Mouse (Mus musculus): ENCODE results near the gene Dab1. TPM values are rescaled to one million over a fixed set of nuclear protein-coding genes. Genes with fewer than 3 reads are reported as not detected.

The Dab1 gene
- polyA plus RNA-seq, 1 experiment from 2014 or later = 114 TPM

DNA sequence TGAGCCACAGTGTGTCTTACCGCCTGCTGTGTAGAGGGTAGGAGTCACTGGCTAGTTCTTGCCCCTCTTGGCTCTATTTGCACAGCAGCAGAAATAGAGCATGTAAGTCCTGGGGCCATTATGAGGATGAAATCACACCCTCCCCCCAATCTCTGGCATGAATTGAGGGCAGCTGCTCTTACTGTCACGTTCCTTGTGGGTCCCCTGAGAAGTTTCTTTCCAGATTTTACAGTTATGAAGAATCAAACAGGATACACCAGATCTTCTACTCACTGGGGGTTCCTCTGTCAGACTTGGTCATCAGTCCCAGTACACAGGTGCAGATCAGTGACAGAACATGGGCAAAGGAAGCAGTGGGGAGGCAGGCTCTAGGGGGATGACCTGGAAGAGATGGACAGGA is 825.8 kb downstream of the Dab1 start:
- no peaks in the 10 kb centered on the region for H3K27me3 ChIP-seq
- H3K9ac ChIP-seq (replicated peaks) = no peak overlapping the region
- WGBS = 54% methylated on average over 2 of the region's 2 CpGs
- H3K36me3 ChIP-seq = no peaks in the 10 kb centered on the region
- no peak overlapping the region for H3K27ac ChIP-seq
- H3K4me2 ChIP-seq (replicated peaks) = no peak overlapping the region
- H3K4me1 ChIP-seq (replicated peaks) = peaks cover 52% of the 10 kb centered on the region
- ATAC-seq = no peak
- H3K4me3 ChIP-seq (replicated peaks) = no peak overlapping the region
- H3K9me3 ChIP-seq = no peaks in the 10 kb centered on the region

DNA sequence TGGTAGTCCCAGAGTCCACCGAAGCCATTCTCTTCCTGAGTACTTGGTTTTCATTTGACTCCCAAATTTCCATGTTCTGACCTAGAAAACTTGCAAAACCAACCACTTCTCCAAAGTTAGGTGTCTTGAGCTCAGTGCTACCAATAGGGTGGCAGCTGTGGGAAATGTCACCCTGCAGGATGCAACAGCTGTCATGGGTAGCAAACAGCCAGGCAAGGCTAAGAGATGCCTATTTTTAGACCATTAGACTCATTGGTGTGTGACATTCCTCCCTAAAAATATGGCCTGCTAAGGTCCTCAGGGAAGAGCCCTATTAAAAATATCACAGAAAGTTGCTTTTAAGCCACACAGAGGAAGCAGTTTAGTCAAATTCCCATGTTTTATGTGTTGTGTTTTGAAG is 829.0 kb downstream of the Dab1 start:
- no peak for ATAC-seq
- no peak overlapping the region for H3K9ac ChIP-seq (replicated peaks)
- 100% methylated on average over 1 of the region's 1 CpGs for WGBS
- H3K27me3 ChIP-seq = no peaks in the 10 kb centered on the region
- H3K27ac ChIP-seq = no peak overlapping the region
- H3K36me3 ChIP-seq = no peaks in the 10 kb centered on the region
- peaks cover 53% of the 10 kb centered on the region for H3K4me1 ChIP-seq (replicated peaks)
- no peak overlapping the region for H3K4me2 ChIP-seq (replicated peaks)
- no peak overlapping the region for H3K4me3 ChIP-seq (replicated peaks)
- H3K9me3 ChIP-seq = no peaks in the 10 kb centered on the region

DNA sequence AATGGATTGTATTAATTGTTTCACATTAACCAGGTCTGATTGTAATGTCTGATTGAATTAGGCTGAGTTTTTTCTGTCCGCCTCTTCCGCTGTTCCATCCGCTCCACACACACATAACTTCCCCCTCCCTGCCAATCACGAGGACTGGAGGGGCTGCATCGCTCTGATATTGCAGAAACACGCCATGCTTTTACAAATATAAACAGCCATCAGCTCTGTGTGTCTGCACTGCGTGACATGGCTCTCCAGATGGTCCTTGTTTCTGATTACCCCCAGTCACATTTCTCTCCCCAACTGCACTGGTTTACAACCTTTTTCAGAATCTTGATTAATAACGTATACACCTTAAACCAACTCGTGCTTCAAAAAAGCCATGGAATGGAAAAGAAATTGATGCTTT is 831.5 kb downstream of the Dab1 start:
- no peak for ATAC-seq
- no peak overlapping the region for H3K4me3 ChIP-seq (replicated peaks)
- H3K4me2 ChIP-seq (replicated peaks) = no peak overlapping the region
- 68% methylated on average over 9 of the region's 9 CpGs for WGBS
- peaks cover 38% of the 10 kb centered on the region for H3K4me1 ChIP-seq (replicated peaks)
- H3K9ac ChIP-seq (replicated peaks) = no peak overlapping the region
- H3K36me3 ChIP-seq = no peaks in the 10 kb centered on the region
- no peak overlapping the region for H3K27ac ChIP-seq
- no peaks in the 10 kb centered on the region for H3K9me3 ChIP-seq
- H3K27me3 ChIP-seq = no peaks in the 10 kb centered on the region

DNA sequence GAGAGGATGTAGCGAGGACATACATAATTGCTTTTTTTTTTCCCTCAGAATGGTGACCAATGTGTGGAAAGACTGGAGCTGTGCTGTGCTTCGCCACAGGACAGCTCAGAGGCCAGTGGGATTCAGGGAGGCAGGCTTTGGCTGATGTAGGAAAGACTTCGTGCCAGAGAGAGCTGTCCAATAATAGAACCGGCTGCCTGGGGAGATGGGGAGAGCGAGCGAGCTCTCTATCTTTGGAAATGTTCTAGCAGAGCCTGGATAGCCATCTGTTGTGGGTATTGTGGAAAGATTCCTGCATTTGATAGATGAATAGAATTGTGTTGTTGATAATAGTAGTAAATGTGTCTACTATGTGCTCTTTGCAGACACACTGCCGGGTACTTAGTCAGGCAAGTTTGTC is 833.4 kb downstream of the Dab1 start:
- H3K4me2 ChIP-seq (replicated peaks) = no peak overlapping the region
- ATAC-seq = no peak
- H3K27ac ChIP-seq = no peak overlapping the region
- H3K4me3 ChIP-seq (replicated peaks) = no peak overlapping the region
- no peaks in the 10 kb centered on the region for H3K9me3 ChIP-seq
- WGBS = 57% methylated on average over 7 of the region's 7 CpGs
- H3K27me3 ChIP-seq = no peaks in the 10 kb centered on the region
- H3K4me1 ChIP-seq (replicated peaks) = peaks cover 41% of the 10 kb centered on the region
- no peaks in the 10 kb centered on the region for H3K36me3 ChIP-seq
- H3K9ac ChIP-seq (replicated peaks) = no peak overlapping the region

DNA sequence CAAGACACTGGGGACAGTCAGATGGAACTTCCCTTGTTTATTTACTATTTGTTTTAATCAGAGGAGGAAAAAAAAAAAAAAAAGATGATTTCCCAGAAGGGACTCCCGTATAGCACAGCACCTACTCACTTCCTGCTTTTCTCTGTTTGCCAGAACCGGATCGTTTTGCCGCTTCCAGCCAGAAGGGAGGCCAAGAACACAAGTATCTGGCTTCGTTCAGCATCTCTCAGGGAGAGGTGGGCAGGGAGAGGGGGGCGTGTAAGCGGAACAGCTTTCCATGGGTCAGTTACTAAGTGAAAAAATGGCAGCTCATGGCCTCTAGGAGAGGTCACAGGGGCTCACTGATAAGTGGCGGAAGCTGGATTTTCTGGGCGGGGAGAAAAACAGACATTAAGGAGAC is 836.0 kb downstream of the Dab1 start:
- Histone ChIP-seq H3K9me3 (no peaks in the 10 kb centered on the region), H3K4me3 (replicated peaks) (no peak overlapping the region), H3K27ac (no peak overlapping the region), H3K27me3 (no peaks in the 10 kb centered on the region), H3K9ac (replicated peaks) (no peak overlapping the region), H3K4me2 (replicated peaks) (no peak overlapping the region), H3K36me3 (no peaks in the 10 kb centered on the region), H3K4me1 (replicated peaks) (peaks cover 41% of the 10 kb centered on the region)
- 68% methylated on average over 9 of the region's 9 CpGs for WGBS
- ATAC-seq = no peak

DNA sequence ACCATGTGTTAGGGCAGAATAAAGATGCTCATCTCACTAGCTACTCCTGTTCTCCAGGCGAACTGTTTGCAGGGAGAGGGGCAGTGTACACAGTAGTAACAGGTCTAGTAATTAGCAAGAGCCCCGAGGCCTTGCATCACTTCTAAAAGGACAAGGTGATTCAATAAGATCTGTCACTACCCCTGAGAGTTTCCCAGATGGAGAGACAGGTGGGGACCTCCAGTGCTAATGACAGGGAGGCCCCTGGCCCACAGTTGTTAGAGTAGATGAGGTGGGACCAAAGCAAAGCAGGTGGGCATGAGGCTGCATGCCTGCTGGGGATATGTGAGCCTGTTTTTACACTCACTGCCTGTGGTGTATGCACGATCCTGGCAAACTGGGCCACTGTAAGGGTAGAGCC is 836.6 kb downstream of the Dab1 start:
- H3K27me3 ChIP-seq = no peaks in the 10 kb centered on the region
- ATAC-seq = 0 out of 2 replicates have a peak, but pooled peaks have one; percentile 27
- peaks cover 37% of the 10 kb centered on the region for H3K4me1 ChIP-seq (replicated peaks)
- no peaks in the 10 kb centered on the region for H3K36me3 ChIP-seq
- H3K9ac ChIP-seq (replicated peaks) = no peak overlapping the region
- no peak overlapping the region for H3K4me2 ChIP-seq (replicated peaks)
- WGBS = 80% methylated on average over 3 of the region's 3 CpGs
- H3K9me3 ChIP-seq = no peaks in the 10 kb centered on the region
- H3K4me3 ChIP-seq (replicated peaks) = no peak overlapping the region
- H3K27ac ChIP-seq = no peak overlapping the region

DNA sequence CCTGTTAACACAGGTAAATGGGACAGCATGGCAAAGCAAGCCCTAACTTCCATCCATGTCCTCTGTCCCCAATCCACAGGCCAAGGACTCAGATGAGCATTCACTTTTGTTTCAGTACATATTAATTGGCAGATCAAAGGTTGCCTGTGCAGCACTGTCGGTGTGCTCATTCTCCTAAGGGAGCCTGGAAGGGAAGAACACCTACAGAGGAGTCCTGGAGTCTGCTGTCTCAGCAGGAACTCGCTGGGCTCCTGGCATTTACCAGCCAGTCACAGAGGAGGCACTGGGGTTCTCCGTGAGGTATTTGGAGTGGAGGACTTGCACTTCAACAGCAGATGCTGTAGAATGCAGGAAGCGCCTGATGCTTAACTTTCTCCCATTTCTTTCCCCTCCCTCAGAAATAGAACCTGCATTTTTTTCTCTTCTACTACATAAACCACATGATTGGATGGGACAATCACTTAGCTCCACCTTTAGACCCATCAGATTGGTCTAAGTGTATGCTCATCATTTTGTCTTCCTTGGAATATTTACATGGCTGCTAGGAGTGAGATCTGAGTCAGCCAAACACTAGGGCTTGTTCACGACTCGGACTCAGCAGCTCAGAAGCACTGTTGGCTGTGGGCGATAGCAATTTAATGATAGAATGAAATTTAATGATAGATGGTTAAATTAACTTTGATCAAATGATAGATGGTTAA is 837.2 kb downstream of the Dab1 start:
- no peaks in the 10 kb centered on the region for H3K9me3 ChIP-seq
- no peak overlapping the region for H3K4me3 ChIP-seq (replicated peaks)
- WGBS = 88% methylated on average over 7 of the region's 7 CpGs
- H3K4me2 ChIP-seq (replicated peaks) = no peak overlapping the region
- ATAC-seq = no peak
- no peak overlapping the region for H3K27ac ChIP-seq
- H3K36me3 ChIP-seq = no peaks in the 10 kb centered on the region
- no peaks in the 10 kb centered on the region for H3K27me3 ChIP-seq
- no peak overlapping the region for H3K9ac ChIP-seq (replicated peaks)
- H3K4me1 ChIP-seq (replicated peaks) = peaks cover 32% of the 10 kb centered on the region

DNA sequence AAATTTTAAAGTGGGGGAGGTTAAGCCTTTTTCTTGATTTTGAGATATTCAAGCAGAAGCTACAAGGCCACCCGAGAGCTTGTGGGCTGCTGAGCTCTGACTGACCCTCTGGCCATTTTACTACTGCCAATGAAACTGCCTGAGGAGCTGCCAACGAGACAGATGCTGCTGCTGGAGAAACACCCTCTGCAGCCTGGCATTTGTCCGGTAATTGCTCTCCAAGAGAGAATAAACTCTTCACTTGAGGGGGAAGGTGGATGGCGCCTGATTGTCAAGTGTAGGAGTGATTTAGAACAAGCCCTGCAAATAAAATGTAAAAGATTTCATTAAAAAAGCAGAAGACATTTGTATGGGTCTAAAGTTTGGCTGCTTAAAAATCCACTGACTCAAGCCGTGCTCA is 839.6 kb downstream of the Dab1 start:
- H3K36me3 ChIP-seq = no peaks in the 10 kb centered on the region
- no peak overlapping the region for H3K4me3 ChIP-seq (replicated peaks)
- H3K9ac ChIP-seq (replicated peaks) = no peak overlapping the region
- peaks cover 16% of the 10 kb centered on the region for H3K4me1 ChIP-seq (replicated peaks)
- no peaks in the 10 kb centered on the region for H3K9me3 ChIP-seq
- no peaks in the 10 kb centered on the region for H3K27me3 ChIP-seq
- 74% methylated on average over 5 of the region's 5 CpGs for WGBS
- no peak overlapping the region for H3K4me2 ChIP-seq (replicated peaks)
- 0 out of 2 replicates have a peak overlapping the region, but pooled peaks have one; percentile 44 for H3K27ac ChIP-seq
- no peak for ATAC-seq

DNA sequence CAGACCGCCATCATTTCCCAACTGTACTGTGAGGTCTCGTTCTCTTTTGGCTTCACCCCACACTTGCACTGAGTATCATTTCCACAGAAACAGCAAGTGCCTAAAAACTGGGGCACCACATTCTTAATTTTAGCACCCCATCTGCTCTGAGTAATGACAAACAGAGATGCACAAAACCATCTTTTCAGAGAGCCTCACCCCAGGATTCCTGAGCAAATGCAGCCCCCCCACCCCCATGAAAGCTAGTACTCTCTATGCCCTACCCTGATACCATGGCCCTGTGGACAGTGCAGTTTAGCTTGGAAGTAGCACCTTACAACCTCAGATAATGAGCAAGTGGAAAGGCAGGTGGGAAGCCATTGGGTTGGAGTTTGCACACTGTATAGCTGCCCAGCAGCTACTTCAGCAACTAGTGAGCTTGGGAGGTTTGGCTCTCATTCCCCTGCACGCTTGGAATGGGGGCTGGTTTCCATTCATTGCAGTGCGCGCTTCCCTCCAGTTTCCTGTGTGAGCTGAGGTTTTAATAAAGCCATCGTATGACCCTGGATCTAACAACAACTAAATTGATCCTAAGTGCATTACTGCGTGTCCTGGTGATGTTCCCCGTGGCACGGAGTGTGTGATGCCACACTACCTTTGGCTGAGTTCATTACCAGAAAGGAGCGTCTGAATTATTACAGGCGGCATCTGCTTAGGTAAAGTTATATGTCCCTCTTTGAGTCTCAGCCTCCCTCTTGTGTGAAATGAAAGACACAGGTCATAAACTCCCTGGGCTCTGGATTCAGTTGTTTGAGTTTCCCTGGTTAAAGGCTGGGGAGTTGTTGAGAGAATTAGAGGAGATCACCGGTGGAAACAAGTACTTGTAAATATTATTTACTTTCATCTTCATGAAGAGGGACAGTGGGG is 842.2 kb downstream of the Dab1 start:
- ATAC-seq = no peak
- Histone ChIP-seq H3K36me3 (no peaks in the 10 kb centered on the region), H3K27me3 (no peaks in the 10 kb centered on the region), H3K4me1 (replicated peaks) (peaks cover 27% of the 10 kb centered on the region), H3K9me3 (no peaks in the 10 kb centered on the region), H3K9ac (replicated peaks) (no peak overlapping the region), H3K4me2 (replicated peaks) (no peak overlapping the region), H3K4me3 (replicated peaks) (no peak overlapping the region), H3K27ac (no peak overlapping the region)
- 90% methylated on average over 12 of the region's 12 CpGs for WGBS

DNA sequence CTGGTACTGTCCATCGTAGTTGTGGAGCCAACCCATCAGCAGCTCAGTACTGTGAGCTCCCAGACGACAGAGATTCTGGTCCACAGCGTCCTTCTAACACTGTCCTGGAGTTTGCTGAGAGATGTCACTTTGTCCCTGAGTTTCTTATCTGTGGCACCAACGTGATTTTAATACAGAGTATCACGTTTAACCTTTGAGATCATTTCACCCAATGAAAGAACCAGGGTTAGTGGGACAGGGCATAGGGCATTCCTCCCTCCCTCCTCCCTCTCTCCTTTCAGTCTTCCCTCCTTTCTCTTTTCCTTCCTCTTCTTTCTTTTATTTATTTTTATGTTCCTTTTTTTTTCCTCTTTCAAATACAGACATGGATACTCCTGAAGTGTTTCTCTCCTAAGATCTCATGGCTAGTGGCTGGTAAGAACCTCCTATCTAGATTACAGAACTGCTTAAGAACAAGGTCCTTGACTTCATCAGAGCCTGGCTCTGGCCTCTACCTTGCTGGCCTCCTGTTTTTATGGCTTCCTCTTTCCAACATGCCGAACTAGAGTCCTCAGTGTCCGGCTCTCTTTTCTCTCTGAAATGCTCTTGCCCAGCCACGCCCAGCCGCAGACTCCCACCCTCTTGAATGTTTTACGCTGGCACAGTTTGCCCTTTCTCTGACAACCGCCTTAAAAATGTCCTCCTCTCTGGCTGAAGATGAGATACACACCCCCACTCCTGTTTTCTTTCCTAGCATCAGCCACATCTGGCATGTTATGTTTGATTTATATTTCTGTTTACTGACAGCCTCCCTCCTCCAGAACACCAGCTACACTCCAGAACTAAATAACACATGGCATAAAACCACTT is 844.0 kb downstream of the Dab1 start:
- H3K4me2 ChIP-seq (replicated peaks) = no peak overlapping the region
- ATAC-seq = no peak
- H3K9me3 ChIP-seq = no peaks in the 10 kb centered on the region
- H3K27ac ChIP-seq = no peak overlapping the region
- no peak overlapping the region for H3K4me3 ChIP-seq (replicated peaks)
- H3K4me1 ChIP-seq (replicated peaks) = peaks cover 30% of the 10 kb centered on the region
- no peaks in the 10 kb centered on the region for H3K27me3 ChIP-seq
- 86% methylated on average over 11 of the region's 11 CpGs for WGBS
- H3K36me3 ChIP-seq = no peaks in the 10 kb centered on the region
- no peak overlapping the region for H3K9ac ChIP-seq (replicated peaks)

DNA sequence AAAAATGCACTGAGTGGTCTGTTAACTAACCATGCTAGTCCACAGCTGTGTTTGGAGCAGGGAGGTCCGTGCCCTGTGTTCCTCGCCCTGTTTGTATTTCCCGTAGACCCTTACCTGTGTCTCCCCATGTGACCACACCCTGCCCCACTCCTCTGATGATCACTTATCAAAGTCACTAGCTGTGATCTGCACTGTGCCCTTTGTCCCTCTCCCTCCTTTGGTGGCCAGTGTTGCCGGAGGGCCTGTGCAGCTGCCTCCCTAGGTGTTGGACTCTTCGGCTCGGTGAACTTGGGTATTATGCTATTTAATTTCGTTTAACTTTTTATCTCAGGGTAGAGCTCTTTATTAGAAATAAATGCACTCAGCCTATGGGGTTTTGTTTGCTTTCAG is 844.6 kb downstream of the Dab1 start:
- no peak for ATAC-seq
- no peaks in the 10 kb centered on the region for H3K27me3 ChIP-seq
- H3K4me3 ChIP-seq (replicated peaks) = no peak overlapping the region
- H3K36me3 ChIP-seq = no peaks in the 10 kb centered on the region
- H3K27ac ChIP-seq = no peak overlapping the region
- peaks cover 30% of the 10 kb centered on the region for H3K4me1 ChIP-seq (replicated peaks)
- no peaks in the 10 kb centered on the region for H3K9me3 ChIP-seq
- H3K9ac ChIP-seq (replicated peaks) = no peak overlapping the region
- 73% methylated on average over 7 of the region's 7 CpGs for WGBS
- no peak overlapping the region for H3K4me2 ChIP-seq (replicated peaks)

DNA sequence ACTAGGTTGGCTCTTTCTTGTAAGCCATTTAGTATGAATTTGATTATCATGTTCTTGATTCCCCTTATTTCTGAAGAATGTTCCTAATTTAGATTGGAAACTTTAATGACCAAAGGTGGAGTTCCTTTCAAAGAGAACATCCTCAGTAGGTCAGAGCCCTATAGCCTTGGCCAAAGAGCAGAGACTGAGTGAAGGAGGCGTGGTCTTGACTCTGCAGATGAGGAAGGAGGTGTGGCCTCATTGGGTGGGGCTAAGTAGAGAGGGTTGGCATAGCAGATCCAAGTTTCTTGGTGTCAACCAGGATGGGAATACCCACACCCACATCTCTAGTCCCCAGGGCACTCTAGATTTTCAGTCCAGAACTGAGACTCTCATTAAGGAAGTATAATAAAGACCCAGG is 846.4 kb downstream of the Dab1 start:
- ATAC-seq = peak; percentile 65
- no peak overlapping the region for H3K4me3 ChIP-seq (replicated peaks)
- H3K9ac ChIP-seq (replicated peaks) = no peak overlapping the region
- no peaks in the 10 kb centered on the region for H3K36me3 ChIP-seq
- no peaks in the 10 kb centered on the region for H3K27me3 ChIP-seq
- peaks cover 30% of the 10 kb centered on the region for H3K4me1 ChIP-seq (replicated peaks)
- no peaks in the 10 kb centered on the region for H3K9me3 ChIP-seq
- 72% methylated on average over 1 of the region's 1 CpGs for WGBS
- H3K27ac ChIP-seq = no peak overlapping the region
- no peak overlapping the region for H3K4me2 ChIP-seq (replicated peaks)
